Mouse (Mus musculus): ENCODE measurements at regions not wholly inside any gene's neighbourhood (a gene's known extent, or its start where the extent isn't known, plus 50 kb on each side); places are given as distances from the start of the nearest gene placed in this dataset.

DNA sequence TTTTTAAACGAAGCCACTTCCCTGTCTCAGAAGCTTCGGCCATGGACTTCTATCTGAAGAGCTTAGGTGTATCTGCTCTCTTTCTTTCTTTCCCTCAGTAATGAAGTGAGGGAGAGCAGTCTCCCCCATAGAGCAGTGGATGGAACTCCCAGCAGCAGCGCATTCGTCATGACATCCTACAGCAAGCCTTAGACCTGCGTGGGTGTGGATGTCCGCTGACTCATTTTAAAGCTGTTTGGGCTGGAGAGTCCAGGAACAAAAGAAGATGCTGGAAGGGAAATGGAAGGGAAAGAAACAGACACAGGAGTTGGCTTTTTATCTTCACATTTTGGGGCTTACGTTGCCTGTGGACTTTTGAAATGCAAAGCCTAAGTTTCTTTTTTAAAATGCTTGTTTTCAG is 190.3 kb upstream of the Arhgap24 start:
- TF ChIP-seq CTCF (IDR thresholded peaks at IDR 0.05; ENCODE audit: control insufficient read depth, insufficient read depth, insufficient replicate concordance, low read depth, low read length) (no peak), POLR2A (IDR thresholded peaks at IDR 0.05; ENCODE audit: control insufficient read depth, low read depth, low read length) (no peak)

Data from testis, adult 2 months (tissue).